Mouse (Mus musculus) layer of hippocampus, adult 2 months (tissue): ENCODE results near the gene Zfp791. TPM values are rescaled to one million over a fixed set of nuclear protein-coding genes. Genes with fewer than 3 reads are reported as not detected.

Experiments
- DNase-seq, 2 experiments: peaks; one replicate each; pipeline ENCODE4 v3.0.0; 2022; ENCODE audit warnings: low spot score in 2 of 2
- H3K27ac ChIP-seq: fragments of 200-600 bp; 2 replicates; pipeline ENCODE4 v1.8.1; 2022
- H3K4me3 ChIP-seq: fragments of 200-600 bp; 2 replicates; pipeline ENCODE4 v1.8.1; 2022; ENCODE audit warnings: mild to moderate bottlenecking
- CTCF ChIP-seq: fragments of 200-600 bp; conservative IDR thresholded peaks from 2 replicates; pipeline ENCODE4 v1.8.1; 2022; ENCODE audit warnings: antibody characterized with exemption, mild to moderate bottlenecking, moderate library complexity
- microRNA-seq, 2 experiments: library from miRNA; unstranded; fragments of <30 nt; microRNA quantifications; one replicate each; pipeline ENCODE4 v1.2.0; 2021
- total RNA-seq, 2 experiments: library from RNA; stranded (reverse); gene quantifications; 2 replicates each; pipeline ENCODE4 v1.2.3; 2021

Zfp791 gene
- total RNA-seq, 2 experiments from 2014 or later = 7.8 to 8.6 TPM

DNA sequence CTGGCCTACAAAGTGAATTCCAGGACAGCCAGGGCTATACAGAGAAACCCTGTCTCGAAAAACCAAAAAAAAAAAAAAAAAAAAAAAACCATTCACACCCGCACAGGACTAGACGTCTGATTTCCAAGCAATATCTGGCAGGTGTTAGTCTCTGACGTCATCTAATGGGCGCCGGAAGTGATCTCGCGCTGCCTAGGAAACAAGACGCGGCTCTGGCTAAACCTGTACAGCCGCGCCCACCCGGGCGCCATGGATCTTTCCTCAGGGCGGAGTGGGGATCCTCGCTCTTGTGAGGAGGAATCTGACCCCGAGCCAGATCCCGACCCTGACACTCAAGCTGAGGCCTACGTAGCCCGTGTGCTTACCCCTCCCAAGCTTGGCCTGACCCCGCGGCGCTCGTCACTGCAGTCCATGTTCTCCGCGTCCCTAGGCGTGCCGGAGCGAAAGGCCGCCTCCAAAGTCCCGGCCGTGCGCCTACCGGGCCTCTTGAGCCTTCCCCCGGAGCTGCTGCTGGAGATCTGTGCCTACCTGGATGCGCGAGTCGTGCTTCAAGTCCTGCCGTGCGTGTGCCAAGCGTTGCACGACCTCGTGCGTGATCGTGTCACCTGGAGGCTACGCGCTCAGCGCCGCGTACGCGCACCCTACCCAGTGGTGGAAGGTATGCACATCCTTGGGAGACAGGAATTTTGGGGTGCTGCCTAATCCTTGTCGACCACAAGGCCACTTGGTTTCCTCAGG lies 62.8 kb downstream of the Zfp791 start, which contains the start of gene Fbxw9:
Gene Fbxw9, plus strand, starts transcription at position 177 of the 738 bp plus-strand sequence.
- no peak for TF ChIP-seq CTCF
- DNase-seq = peak; percentile 91 to 92
- peak within 1 kb of the TSS; percentile 83 for H3K27ac ChIP-seq
- peak within 1 kb of the TSS; percentile 97 for H3K4me3 ChIP-seq

Small RNA genes within 50 kb of the gene (microRNA-seq; reads per million reads assigned to microRNA genes)
- gene Gm23388 (0.18 to 0.32 reads per million in 2 experiments), gene Mir7070 (2.6 reads per million in 2 experiments)

Other genes with a start within 250 kb of the Zfp791 start
- gene Gcdh, start 229.2 kb downstream of the Zfp791 start, total RNA-seq = 10 to 100 TPM; 37.5 to 41.2 TPM
- not detected for gene Klf1, start 221.2 kb downstream of the Zfp791 start, total RNA-seq
- 1 to 10 TPM; 3.9 to 5.7 TPM for gene Dnase2a, start 214.5 kb downstream of the Zfp791 start, total RNA-seq
- gene Mast1, start 185.7 kb downstream of the Zfp791 start, total RNA-seq = 10 to 100 TPM; 78.9 to 85.5 TPM
- 1 to 10 TPM; 1.1 TPM for gene Rtbdn, start 176.1 kb downstream of the Zfp791 start, total RNA-seq
- not detected for gene Gm49661, start 153.7 kb downstream of the Zfp791 start, total RNA-seq
- 100 to 1,000 TPM; 323 to 345 TPM for gene Prdx2, start 153.5 kb downstream of the Zfp791 start, total RNA-seq
- gene Rnaseh2a, start 153.3 kb downstream of the Zfp791 start, total RNA-seq = 10 to 100 TPM; 43.0 to 46.9 TPM
- gene Junb, start 144.4 kb downstream of the Zfp791 start, total RNA-seq = 10 to 100 TPM; 57.7 to 63.0 TPM
- 1 to 10 TPM; 9.2 to 10.0 TPM for gene Hook2, start 132.5 kb downstream of the Zfp791 start, total RNA-seq
- not detected for gene Best2, start 108.6 kb downstream of the Zfp791 start, total RNA-seq
- 100 to 1,000 TPM; 119 to 122 TPM for gene Asna1, start 97.8 kb downstream of the Zfp791 start, total RNA-seq
- gene Trir, start 96.3 kb downstream of the Zfp791 start, total RNA-seq = 100 to 1,000 TPM; 125 to 136 TPM
- 100 to 1,000 TPM; 170 to 175 TPM for gene Tnpo2, start 86.2 kb downstream of the Zfp791 start, total RNA-seq
- gene Fbxw9, start 63.0 kb downstream of the Zfp791 start, total RNA-seq = 10 to 100 TPM; 22.6 to 23.5 TPM
- gene Gm5741, start 55.1 kb downstream of the Zfp791 start, total RNA-seq = not detected
- 10 to 100 TPM; 63.4 to 70.6 TPM for gene Dhps, start 51.3 kb downstream of the Zfp791 start, total RNA-seq
- gene Wdr83os, start 42.4 kb downstream of the Zfp791 start, total RNA-seq = 10 to 100 TPM; 60.8 to 66.3 TPM
- gene Wdr83, start 41.8 kb downstream of the Zfp791 start, total RNA-seq = 10 to 100 TPM; 26.7 to 29.0 TPM
- gene Man2b1, start 39.8 kb downstream of the Zfp791 start, total RNA-seq = 10 to 100 TPM; 32.9 to 37.5 TPM
- not detected for gene Cks1brt, start 28.8 kb upstream of the Zfp791 start, total RNA-seq
- gene Olfr371, start 102.9 kb upstream of the Zfp791 start, total RNA-seq = not detected
- 10 to 100 TPM; 30.4 to 30.6 TPM for gene Orc6, start 176.5 kb upstream of the Zfp791 start, total RNA-seq
- gene Vps35, start 176.7 kb upstream of the Zfp791 start, total RNA-seq = 100 to 1,000 TPM; 127 TPM